Mouse (Mus musculus): ENCODE measurements around the gene Lin7a. TPM values are rescaled to one million over a fixed set of nuclear protein-coding genes. Genes with fewer than 3 reads are reported as not detected.
A peak's percentile ranks its signal among the peaks of the same experiment; 100 is the strongest.

Gene Lin7a
- polyA plus RNA-seq, 1 experiment from 2014 or later: 50.8 TPM

DNA sequence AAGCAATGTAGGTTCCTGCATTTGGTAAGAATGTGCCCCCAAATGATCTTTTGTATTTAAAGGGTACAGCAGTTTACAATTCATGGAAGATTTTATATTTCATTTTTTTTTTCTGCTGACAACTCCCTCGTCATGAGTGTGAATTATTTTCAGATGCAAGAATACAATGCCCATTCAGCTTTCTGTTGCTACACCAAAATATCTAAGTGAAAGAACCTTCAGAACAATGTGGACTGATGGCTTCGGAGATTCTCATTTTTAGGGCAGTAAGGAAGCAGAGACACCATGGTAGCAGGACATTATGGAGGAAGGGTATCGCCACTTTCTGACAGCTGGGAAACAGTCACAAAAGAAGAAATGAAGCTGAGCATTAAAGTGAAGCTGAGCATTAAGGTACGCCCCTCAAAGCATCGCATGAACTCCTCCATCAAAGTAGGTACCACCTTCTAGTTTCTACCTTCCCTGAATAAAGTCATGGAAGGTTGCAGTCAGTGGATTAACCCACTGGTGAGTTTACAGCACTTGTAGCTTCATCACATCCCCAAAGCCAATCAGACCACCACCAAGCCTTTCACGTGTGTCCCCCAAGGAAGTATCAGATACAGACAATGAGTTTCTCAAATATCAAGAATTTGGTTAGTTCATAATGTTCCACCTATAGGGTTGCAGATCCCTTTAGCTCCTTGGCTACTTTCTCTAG is 16.0 kb upstream of the Lin7a start:
- H3K27ac ChIP-seq (replicated peaks): no peak overlapping the region
- no peaks in the 10 kb centered on the region for H3K4me1 ChIP-seq (replicated peaks)
- H3K27me3 ChIP-seq: no peaks in the 10 kb centered on the region
- H3K4me2 ChIP-seq: no peak overlapping the region
- 89% methylated on average over 6 of the region's 6 CpGs for WGBS
- no peak overlapping the region for H3K9ac ChIP-seq
- H3K9me3 ChIP-seq: no peaks in the 10 kb centered on the region
- H3K36me3 ChIP-seq: no peaks in the 10 kb centered on the region
- ATAC-seq (ENCODE audit: low read depth): no peak
- H3K4me3 ChIP-seq: no peak overlapping the region

DNA sequence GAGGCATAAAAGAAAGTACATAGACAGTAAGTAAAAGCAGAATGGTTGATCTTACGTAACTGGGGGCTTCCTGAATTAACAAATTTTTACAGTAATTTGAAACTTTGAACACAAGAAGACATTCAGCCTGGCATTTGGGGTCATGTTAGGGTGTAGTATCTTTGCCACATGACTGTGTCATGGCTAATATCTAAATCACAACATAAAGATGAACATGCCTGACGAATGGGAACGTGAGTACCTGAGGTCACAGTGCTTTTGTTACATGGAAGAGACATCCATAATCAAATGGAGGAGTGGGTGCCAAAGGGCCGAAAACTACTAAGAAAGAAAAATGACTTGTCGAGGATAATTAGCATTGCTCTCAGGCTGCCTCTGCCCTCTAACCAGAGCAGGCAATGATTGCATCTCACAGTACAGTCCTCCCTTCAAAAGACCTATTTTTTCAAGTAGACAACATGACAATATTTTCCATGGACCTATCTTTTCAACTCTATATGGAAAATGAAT is 15.0 kb upstream of the Lin7a start:
- H3K9me3 ChIP-seq: no peaks in the 10 kb centered on the region
- H3K9ac ChIP-seq: no peak overlapping the region
- no peaks in the 10 kb centered on the region for H3K4me1 ChIP-seq (replicated peaks)
- H3K36me3 ChIP-seq: no peaks in the 10 kb centered on the region
- no peak overlapping the region for H3K4me2 ChIP-seq
- no peak overlapping the region for H3K4me3 ChIP-seq
- H3K27me3 ChIP-seq: no peaks in the 10 kb centered on the region
- no peak overlapping the region for H3K27ac ChIP-seq (replicated peaks)
- ATAC-seq (ENCODE audit: low read depth): no peak
- 69% methylated on average over 5 of the region's 5 CpGs for WGBS

DNA sequence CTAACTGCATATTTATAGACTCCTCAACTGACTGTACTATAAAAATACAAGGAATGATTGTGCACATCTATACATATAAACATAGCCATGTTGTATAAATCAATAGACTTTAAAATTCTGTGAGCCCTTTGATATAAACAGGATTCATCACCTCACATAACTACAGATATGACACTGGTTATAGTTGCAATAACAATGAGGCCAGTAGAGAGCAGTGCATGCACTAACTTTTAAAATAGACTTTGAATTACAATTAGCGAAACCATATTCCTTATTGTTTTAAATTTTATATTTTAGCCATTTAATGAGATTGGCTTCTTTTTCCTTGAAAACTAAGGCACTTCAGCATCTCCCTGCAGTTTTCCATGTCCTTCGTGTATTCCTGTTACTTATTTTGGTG is 11.1 kb upstream of the Lin7a start:
- ATAC-seq (ENCODE audit: low read depth): no peak
- Histone ChIP-seq H3K4me1 (replicated peaks) (no peaks in the 10 kb centered on the region), H3K9ac (no peak overlapping the region), H3K4me3 (no peak overlapping the region), H3K4me2 (no peak overlapping the region), H3K27ac (replicated peaks) (no peak overlapping the region), H3K9me3 (no peaks in the 10 kb centered on the region), H3K36me3 (no peaks in the 10 kb centered on the region), H3K27me3 (no peaks in the 10 kb centered on the region)
- 88% methylated on average over 2 of the region's 2 CpGs for WGBS

DNA sequence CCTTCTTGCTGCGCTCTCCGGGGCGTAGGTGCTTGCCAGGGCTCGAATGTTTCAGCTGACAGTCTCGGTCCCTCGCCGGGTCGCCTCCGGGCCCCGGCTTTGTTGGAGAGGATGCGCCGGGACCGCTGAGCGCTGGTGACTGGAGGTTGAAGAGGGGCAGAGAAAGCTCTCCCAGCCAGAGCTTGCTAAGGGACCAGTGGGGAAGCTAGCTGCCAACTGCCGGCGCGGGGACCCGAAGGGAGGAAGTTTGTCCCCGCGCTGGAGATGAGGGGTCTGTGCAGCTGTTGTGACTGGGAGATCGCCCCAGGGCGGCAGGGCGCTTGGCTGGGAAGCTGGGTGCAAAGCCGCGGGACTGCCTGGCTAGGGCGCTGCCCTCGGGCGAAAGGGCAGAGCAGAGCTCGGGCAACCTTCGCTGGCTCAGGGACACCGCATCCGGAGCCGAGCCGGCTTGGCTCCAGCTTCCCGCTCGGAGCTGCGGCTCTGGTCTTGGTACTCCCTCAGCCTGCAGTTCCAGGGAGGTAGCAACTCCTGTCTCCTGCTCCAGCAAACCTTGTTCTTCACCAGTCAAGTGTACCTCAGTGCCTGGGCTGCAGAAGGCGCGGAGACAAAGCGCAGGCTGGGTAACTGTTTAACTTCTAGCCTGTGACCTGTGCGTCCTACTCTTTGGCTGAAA is 781 bp downstream of the Lin7a start:
- ATAC-seq (ENCODE audit: low read depth): peak; percentile 83
- no peaks in the 10 kb centered on the region for H3K36me3 ChIP-seq
- H3K9me3 ChIP-seq: no peaks in the 10 kb centered on the region
- peak overlapping the region; percentile 69 for H3K4me3 ChIP-seq
- peak overlapping the region; percentile 65 for H3K4me2 ChIP-seq
- peaks cover 26% of the 10 kb centered on the region for H3K4me1 ChIP-seq (replicated peaks)
- WGBS: under 1% methylated on average over 40 of the region's 41 CpGs
- H3K27me3 ChIP-seq: 0 out of 2 replicates have a peak, but pooled peaks cover 7% of the 10 kb centered on the region
- peak overlapping the region; percentile 92 for H3K9ac ChIP-seq
- H3K27ac ChIP-seq (replicated peaks): peak overlapping the region; percentile 93

DNA sequence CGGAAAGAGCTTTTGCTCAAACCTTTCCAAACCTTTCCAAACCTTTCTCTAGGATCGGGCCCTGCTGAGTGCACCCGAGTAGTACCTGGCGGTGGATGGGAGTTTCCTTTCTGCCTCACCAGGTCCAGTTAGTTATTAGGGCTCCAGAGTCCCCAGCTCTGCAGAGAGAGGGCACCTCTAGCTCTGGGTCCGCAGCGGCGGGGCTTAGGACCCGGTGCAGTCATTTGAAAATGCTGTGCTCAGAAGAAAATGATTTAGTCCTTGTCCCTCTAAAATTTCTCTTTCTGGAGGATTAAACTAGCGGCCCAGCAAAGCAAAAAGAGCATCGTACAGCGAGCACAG is 1.3 kb downstream of the Lin7a start:
- WGBS: 3% methylated on average over 11 of the region's 11 CpGs
- Histone ChIP-seq H3K27me3 (0 out of 2 replicates have a peak, but pooled peaks cover 7% of the 10 kb centered on the region), H3K4me3 (peak overlapping the region; percentile 69), H3K36me3 (no peaks in the 10 kb centered on the region), H3K9ac (peak overlapping the region; percentile 92), H3K4me1 (replicated peaks) (peaks cover 26% of the 10 kb centered on the region), H3K9me3 (no peaks in the 10 kb centered on the region), H3K4me2 (peak overlapping the region; percentile 65), H3K27ac (replicated peaks) (peak overlapping the region; percentile 93)
- peak; percentile 59 for ATAC-seq (ENCODE audit: low read depth)

DNA sequence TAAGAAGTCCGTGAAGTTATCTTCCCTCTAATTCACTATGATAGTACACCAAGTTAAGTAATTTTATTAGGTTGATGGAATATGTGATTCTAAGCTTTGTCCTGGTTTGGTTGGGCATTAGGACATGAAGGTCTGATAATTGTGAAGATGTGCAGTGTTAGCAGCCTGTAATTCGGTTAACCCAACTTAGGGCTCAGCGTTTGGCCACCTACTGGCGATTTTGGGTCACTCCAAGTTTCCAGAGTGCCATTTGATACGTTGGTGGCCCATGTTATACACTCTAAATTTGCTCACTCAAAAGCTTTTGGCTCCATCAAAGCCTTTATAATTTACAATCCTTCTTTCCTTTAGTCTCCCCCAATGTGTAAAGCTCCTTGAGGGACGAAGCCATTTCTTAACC is 2.4 kb downstream of the Lin7a start:
- Histone ChIP-seq H3K36me3 (no peaks in the 10 kb centered on the region), H3K4me3 (peak overlapping the region; percentile 69), H3K4me2 (peak overlapping the region; percentile 65), H3K27ac (replicated peaks) (no peak overlapping the region), H3K4me1 (replicated peaks) (peaks cover 26% of the 10 kb centered on the region), H3K27me3 (0 out of 2 replicates have a peak, but pooled peaks cover 7% of the 10 kb centered on the region), H3K9me3 (no peaks in the 10 kb centered on the region), H3K9ac (no peak overlapping the region)
- ATAC-seq (ENCODE audit: low read depth): no peak
- 46% methylated on average over 6 of the region's 6 CpGs for WGBS

DNA sequence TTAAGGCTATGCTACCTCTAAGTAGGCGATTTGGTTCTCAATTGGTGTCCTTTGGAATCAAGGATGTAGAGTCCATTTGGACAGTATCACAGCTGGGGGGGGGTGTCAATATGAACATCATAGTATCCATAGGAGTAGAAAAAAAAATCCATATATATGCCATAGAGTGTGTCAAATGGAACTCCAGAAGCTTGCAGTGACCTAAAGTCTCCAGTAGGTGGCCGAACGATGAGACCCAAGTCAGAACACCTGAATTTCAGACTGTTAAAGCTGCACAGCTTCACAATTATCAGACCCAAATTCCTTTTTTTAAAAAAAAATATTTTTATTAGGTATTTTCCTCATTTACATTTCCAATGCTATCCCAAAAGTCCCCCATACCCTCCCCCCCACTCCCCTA is 3.3 kb downstream of the Lin7a start:
- no peak for ATAC-seq (ENCODE audit: low read depth)
- Histone ChIP-seq H3K9me3 (no peaks in the 10 kb centered on the region), H3K4me2 (0 out of 2 replicates have a peak overlapping the region, but pooled peaks have one; percentile 65), H3K27ac (replicated peaks) (no peak overlapping the region), H3K9ac (no peak overlapping the region), H3K36me3 (no peaks in the 10 kb centered on the region), H3K4me1 (replicated peaks) (peaks cover 26% of the 10 kb centered on the region), H3K4me3 (no peak overlapping the region), H3K27me3 (0 out of 2 replicates have a peak, but pooled peaks cover 7% of the 10 kb centered on the region)
- WGBS: 53% methylated on average over 3 of the region's 3 CpGs

DNA sequence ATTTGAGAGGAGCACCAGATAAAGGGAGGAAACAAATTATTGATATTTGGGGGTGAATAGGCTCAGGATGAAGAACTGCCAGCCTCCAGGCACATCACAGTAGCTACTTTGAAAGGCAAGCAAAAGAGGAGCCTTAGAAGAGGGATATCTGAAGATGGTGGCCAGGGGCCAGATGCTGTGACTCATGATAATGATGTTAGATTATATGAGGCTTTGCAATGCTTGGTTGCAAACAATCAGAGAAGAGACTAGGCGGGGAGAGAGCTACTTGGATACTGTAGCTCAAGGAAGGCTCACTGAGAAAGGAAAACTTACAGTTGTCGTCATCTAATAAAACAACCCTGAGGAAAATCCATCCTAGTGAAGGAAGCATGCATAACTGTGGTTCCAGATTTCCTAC is 5.2 kb downstream of the Lin7a start:
- WGBS: 86% methylated on average over 2 of the region's 2 CpGs
- Histone ChIP-seq H3K27ac (replicated peaks) (no peak overlapping the region), H3K4me1 (replicated peaks) (peaks cover 18% of the 10 kb centered on the region), H3K9me3 (no peaks in the 10 kb centered on the region), H3K4me2 (no peak overlapping the region), H3K9ac (no peak overlapping the region), H3K36me3 (no peaks in the 10 kb centered on the region), H3K4me3 (no peak overlapping the region), H3K27me3 (no peaks in the 10 kb centered on the region)
- ATAC-seq (ENCODE audit: low read depth): no peak

DNA sequence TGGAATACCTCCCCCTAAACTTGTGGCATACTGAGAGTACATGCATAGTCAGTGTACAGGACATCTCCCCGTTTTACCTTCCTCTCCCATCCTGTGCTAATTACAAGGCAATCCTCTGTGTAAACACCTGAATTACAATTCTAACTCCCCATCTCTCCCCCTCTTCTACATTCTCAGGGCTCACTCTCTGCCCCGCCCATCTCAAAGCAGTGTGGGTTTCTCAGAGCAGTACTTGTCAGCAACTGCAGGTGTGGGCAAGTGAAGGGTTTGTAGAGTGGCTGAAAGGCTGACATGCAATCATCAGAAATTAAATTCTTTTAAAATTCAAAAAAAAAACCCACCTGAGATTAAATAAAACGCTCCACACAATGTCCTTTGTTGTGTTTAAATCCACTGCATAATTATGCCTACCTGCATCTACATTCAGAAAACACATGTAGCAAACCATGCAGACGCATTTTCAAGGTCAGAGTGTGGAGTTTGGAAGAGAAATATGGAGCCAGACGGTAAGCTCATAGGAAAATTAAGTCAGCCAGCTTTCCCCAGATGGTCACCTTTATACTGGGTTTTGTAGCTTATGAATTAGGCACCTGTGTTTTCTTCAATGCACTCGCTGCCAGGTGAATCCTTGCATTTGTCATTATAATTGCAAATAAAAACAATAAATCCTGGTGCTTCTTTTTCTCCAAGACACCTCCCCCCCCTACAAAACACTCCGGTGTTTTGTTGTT is 22.6 kb downstream of the Lin7a start:
- Histone ChIP-seq H3K27ac (replicated peaks) (no peak overlapping the region), H3K9ac (no peak overlapping the region), H3K27me3 (no peaks in the 10 kb centered on the region), H3K4me3 (no peak overlapping the region), H3K36me3 (no peaks in the 10 kb centered on the region), H3K9me3 (no peaks in the 10 kb centered on the region), H3K4me2 (no peak overlapping the region), H3K4me1 (replicated peaks) (no peaks in the 10 kb centered on the region)
- no peak for ATAC-seq (ENCODE audit: low read depth)
- 59% methylated on average over 7 of the region's 7 CpGs for WGBS

DNA sequence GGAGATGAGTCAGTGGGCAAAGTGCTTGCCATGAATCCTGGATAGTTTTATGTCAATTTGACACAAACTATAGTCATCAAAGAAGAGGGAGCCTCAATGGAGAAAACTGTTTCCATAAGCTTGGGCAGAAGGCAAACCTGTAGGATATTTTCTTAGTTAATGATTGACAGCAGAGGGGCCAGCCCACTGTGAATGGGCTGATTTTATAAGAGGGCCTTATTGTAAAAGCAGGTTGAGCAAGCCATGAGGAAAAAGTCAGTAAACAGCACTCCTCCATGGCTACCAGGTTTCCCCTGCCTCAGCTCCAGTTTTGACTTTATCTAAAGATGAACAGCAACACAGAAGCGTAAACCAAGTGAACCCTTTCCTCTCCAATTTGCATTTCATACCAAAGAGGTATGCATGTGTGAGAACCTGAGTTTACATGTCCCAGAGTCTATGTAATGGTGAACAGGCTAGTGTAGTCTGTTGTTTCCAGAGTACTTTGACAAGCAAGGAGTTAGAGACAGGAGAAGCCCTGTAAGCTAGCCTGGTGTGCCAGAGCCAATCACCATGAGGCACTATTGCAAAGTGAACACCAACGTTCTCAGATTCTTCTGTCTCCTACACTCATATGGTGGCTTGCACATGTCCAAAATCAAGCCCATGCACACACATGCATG is 29.2 kb downstream of the Lin7a start:
- Histone ChIP-seq H3K4me3 (no peak overlapping the region), H3K36me3 (no peaks in the 10 kb centered on the region), H3K27ac (replicated peaks) (no peak overlapping the region), H3K27me3 (no peaks in the 10 kb centered on the region), H3K9me3 (no peaks in the 10 kb centered on the region), H3K9ac (no peak overlapping the region), H3K4me2 (no peak overlapping the region), H3K4me1 (replicated peaks) (no peaks in the 10 kb centered on the region)
- ATAC-seq (ENCODE audit: low read depth): no peak
- WGBS: 90% methylated on average over 2 of the region's 2 CpGs

DNA sequence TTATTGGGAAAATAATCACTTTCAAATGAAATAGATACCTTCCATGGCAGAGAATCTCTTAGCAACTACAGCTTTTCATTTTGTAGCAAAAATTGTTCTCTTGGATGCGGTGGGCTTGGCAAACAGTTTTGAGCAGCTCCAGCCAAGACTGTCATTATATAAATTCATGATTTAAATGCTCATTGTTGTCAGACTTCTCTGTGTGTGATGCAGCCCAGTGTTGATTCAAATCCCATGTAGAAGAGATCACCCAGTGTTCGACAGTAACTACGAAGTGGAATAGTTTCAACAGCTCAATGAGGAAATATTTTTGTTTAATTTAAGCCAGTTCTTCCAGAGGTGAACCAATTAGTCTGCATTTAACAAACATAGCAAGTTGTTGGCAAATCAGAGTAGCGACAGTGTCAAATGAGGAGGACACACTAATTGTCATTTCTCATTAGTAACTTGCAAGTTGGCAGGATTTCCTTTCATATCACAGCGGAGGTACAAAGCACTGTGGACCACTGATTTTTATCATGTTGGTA is 39.5 kb downstream of the Lin7a start:
- Histone ChIP-seq H3K9ac (no peak overlapping the region), H3K36me3 (no peaks in the 10 kb centered on the region), H3K9me3 (no peaks in the 10 kb centered on the region), H3K27me3 (no peaks in the 10 kb centered on the region), H3K4me3 (no peak overlapping the region), H3K27ac (replicated peaks) (no peak overlapping the region), H3K4me2 (no peak overlapping the region), H3K4me1 (replicated peaks) (no peaks in the 10 kb centered on the region)
- ATAC-seq (ENCODE audit: low read depth): no peak
- WGBS: 83% methylated on average over 5 of the region's 5 CpGs

All from neural tube, embryonic 13.5 days (tissue).